In the genomic region with DNA sequence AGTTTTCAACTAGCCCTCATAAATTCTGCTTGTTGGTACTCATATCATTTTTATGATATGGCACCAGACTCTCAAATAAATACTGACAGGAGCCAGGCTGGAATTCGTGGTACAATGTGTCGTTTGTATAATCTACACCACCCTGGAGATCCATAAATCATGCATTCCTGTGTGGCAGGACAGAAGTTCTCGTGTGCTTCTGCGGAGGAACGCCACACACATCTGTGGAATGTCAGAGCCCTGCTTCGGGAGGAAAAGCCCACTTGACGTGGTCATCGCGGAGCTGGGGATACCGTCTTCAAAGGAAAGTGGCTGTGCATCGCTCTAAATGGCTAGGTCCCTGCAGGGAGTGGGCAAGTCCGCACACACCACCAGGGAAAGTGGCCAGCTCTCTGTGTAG, we compare ENCODE assay signal across 19 mouse cellular contexts. TPM values are rescaled to one million over a fixed set of nuclear protein-coding genes. Genes with fewer than 3 reads are reported as not detected.
DNase-seq lines count a peak whose midpoint lies in the region; ATAC-seq and TF ChIP-seq lines count a peak whose summit lies in the region.
"Had no signal": no experiment of that assay in that cellular context is flagged by ENCODE, and none has a peak within 500 bp of the region (broad histone marks: within the 10 kb centered on the region; RNA-seq: fewer than 3 reads in every experiment).

No protein-coding gene starts in this region.

- H3K27ac ChIP-seq in heart, embryonic 13.5 days (replicated peaks): no peak overlapping the region
- no peak overlapping the region for H3K27ac ChIP-seq in limb, embryonic 14.5 days (replicated peaks; ENCODE audit: low read depth, low read length)
- H3K27ac ChIP-seq: embryonic facial prominence, embryonic 15.5 days; forebrain, embryonic 12.5 days; hindbrain, embryonic 13.5 days; lung, embryonic 15.5 days; neural tube, embryonic 12.5 days had no signal

- H3K4me3 ChIP-seq in heart, embryonic 13.5 days: no peak overlapping the region
- no peak overlapping the region for H3K4me3 ChIP-seq in limb, embryonic 14.5 days (replicated peaks; ENCODE audit: low read length)
- H3K4me3 ChIP-seq: embryonic facial prominence, embryonic 15.5 days; forebrain, embryonic 12.5 days; hindbrain, embryonic 13.5 days; lung, embryonic 15.5 days; neural tube, embryonic 12.5 days had no signal

- H3K9ac ChIP-seq in heart, embryonic 13.5 days: peak overlapping the region; percentile 12; the same call in 1 of the 2 replicates
- H3K9ac ChIP-seq in limb, embryonic 14.5 days (ENCODE audit: low read depth, low read length, severe bottlenecking): no peak overlapping the region
- H3K9ac ChIP-seq: embryonic facial prominence, embryonic 15.5 days; forebrain, embryonic 12.5 days; hindbrain, embryonic 13.5 days; lung, embryonic 15.5 days; neural tube, embryonic 12.5 days had no signal

- no peak for TF ChIP-seq POLR2A in limb, embryonic 14.5 days (IDR thresholded peaks at IDR 0.05; ENCODE audit: borderline replicate concordance, extremely low read depth, insufficient read depth, insufficient read length)

- no peak for DNase-seq in heart, postnatal 10 days
- DNase-seq in kidney, postnatal 10 days: peak; percentile 30
- no peak for DNase-seq in kidney, postnatal 14 days
- DNase-seq in hindlimb bud, embryonic 11.5 days (ENCODE audit: extremely low spot score, low read depth, low spot score): peak; percentile 77
- no peak for DNase-seq in limb, embryonic 14.5 days (ENCODE audit: low spot score)
- DNase-seq in cerebellum, postnatal 25 days: no peak
- DNase-seq in cerebellum, postnatal 36 days: no peak
- DNase-seq: B cell, adult 2 months; cerebellum, postnatal 14 days; right cerebral cortex, postnatal 4 days had no signal

- no peaks in the 10 kb centered on the region for H3K36me3 ChIP-seq in heart, embryonic 13.5 days
- no peaks in the 10 kb centered on the region for H3K36me3 ChIP-seq in limb, embryonic 14.5 days (ENCODE audit: control insufficient read depth, insufficient read depth, low read length)
- H3K36me3 ChIP-seq: embryonic facial prominence, embryonic 15.5 days; forebrain, embryonic 12.5 days; hindbrain, embryonic 13.5 days; lung, embryonic 15.5 days; neural tube, embryonic 12.5 days had no signal

- no peak for ATAC-seq in heart, embryonic 13.5 days (ENCODE audit: extremely low read depth, insufficient number of reproducible peaks, low FRiP score, low TSS enrichment)
- ATAC-seq in limb, embryonic 14.5 days (ENCODE audit: low FRiP score, low read depth): peak; percentile 57; the same call in 1 of the 2 replicates
- ATAC-seq: Patski had no signal

- H3K4me1 ChIP-seq in heart, embryonic 13.5 days: peaks cover 33% of the 10 kb centered on the region
- H3K4me1 ChIP-seq in limb, embryonic 14.5 days (ENCODE audit: control insufficient read depth, insufficient read depth, low read length): peaks cover 21% of the 10 kb centered on the region
- H3K4me1 ChIP-seq: forebrain, embryonic 12.5 days; hindbrain, embryonic 13.5 days; neural tube, embryonic 12.5 days had no signal

- H3K9me3 ChIP-seq in heart, embryonic 13.5 days: no peaks in the 10 kb centered on the region
- H3K9me3 ChIP-seq in limb, embryonic 14.5 days (ENCODE audit: control insufficient read depth, low read length): no peaks in the 10 kb centered on the region
- H3K9me3 ChIP-seq: embryonic facial prominence, embryonic 15.5 days; forebrain, embryonic 12.5 days; hindbrain, embryonic 13.5 days; lung, embryonic 15.5 days; neural tube, embryonic 12.5 days had no signal

- intact Hi-C loops in heart, postnatal 10 days (cut with DNase I): no loop called here

- peak overlapping the region; percentile 48 for H3K4me2 ChIP-seq in heart, embryonic 13.5 days
- H3K4me2 ChIP-seq in limb, embryonic 14.5 days (replicated peaks; ENCODE audit: low read depth, low read length, severe bottlenecking): no peak overlapping the region
- H3K4me2 ChIP-seq: embryonic facial prominence, embryonic 15.5 days; forebrain, embryonic 12.5 days; hindbrain, embryonic 13.5 days; lung, embryonic 15.5 days; neural tube, embryonic 12.5 days had no signal

- peaks cover 31% of the 10 kb centered on the region for H3K27me3 ChIP-seq in heart, embryonic 13.5 days (replicated peaks)
- H3K27me3 ChIP-seq in limb, embryonic 14.5 days (ENCODE audit: control insufficient read depth, insufficient read depth, low read length): no peaks in the 10 kb centered on the region
- H3K27me3 ChIP-seq: embryonic facial prominence, embryonic 15.5 days; forebrain, embryonic 12.5 days; neural tube, embryonic 12.5 days had no signal

- WGBS in heart, embryonic 13.5 days: 16% methylated on average over 12 of the region's 12 CpGs
- 15% methylated on average over 12 of the region's 12 CpGs for WGBS in limb, embryonic 14.5 days

RNA-seq across cellular contexts. Expression of gene Ror2, which starts 7.1 kb away (rescaled TPM):
- polyA plus RNA-seq in heart, embryonic 13.5 days (2015; fragmentation: Nextera tagmentation; extraction: Ambion mirVana): 16.4 and 16.5 TPM in 2 replicates
- total RNA-seq in heart, postnatal 10 days (2021): 1 to 10 TPM; 5.3 to 5.8 TPM
- 33.0 and 48.1 TPM in 2 replicates for polyA plus RNA-seq in limb, embryonic 14.5 days (2012; rRNA removed)
- 19.0 and 22.5 TPM in 2 replicates for polyA plus RNA-seq in limb, embryonic 14.5 days (2014; fragmentation: Nextera tagmentation; extraction: Ambion mirVana)
- total RNA-seq: liver, adult 2 months; megakaryocyte, adult 5-6 weeks had no signal
- polyA plus RNA-seq: Patski had no signal

Comparison
In these comparisons a context has a peak if more than half of its experiments do, and no peak if none do; other contexts are left out.
1. DNase-seq: peak in kidney, postnatal 10 days (single experiment) and hindlimb bud, embryonic 11.5 days (single experiment); none in heart, postnatal 10 days (0 of 2), kidney, postnatal 14 days (single experiment), limb, embryonic 14.5 days (single experiment), cerebellum, postnatal 25 days (0 of 2) and cerebellum, postnatal 36 days (0 of 2).